Mouse (Mus musculus): ENCODE measurements around the gene Mlf1.

The Mlf1 gene

GRCm38 (mm10) chr3:67434011-67434410 is 60.1 kb downstream of the Mlf1 start:
- DNase-seq (ENCODE audit: extremely low read depth, insufficient read length, low spot score) = no peak

- DNase-seq (ENCODE audit: extremely low read depth, insufficient read length, low spot score) = no peak
Observed at GRCm38 (mm10) chr3:67447143-67447542, 73.2 kb downstream of the Mlf1 start.
